15 mouse cellular contexts compared by ENCODE assay signal in genomic region chr1:133767994-133768393, GRCm38 (mm10). TPM values are rescaled to one million over a fixed set of nuclear protein-coding genes. Genes with fewer than 3 reads are reported as not detected.
DNase-seq lines count a peak whose midpoint lies in the region; ATAC-seq and TF ChIP-seq lines count a peak whose summit lies in the region.
"Had no signal": no experiment of that assay in that cellular context is flagged by ENCODE, and none has a peak within 500 bp of the region (broad histone marks: within the 10 kb centered on the region; RNA-seq: fewer than 3 reads in every experiment).

No protein-coding gene starts in this region.

- intact Hi-C loops in heart, adult 2 months (cut with DNase I): no loop called here

- no peaks in the 10 kb centered on the region; the same call in 1 of the 2 replicates for H3K36me3 ChIP-seq in heart, postnatal 0 days (replicated peaks; ENCODE audit: control insufficient read depth, insufficient read depth, low read length)
- H3K36me3 ChIP-seq in heart, adult 2 months (ENCODE audit: control insufficient read depth, insufficient read depth, low read length): no peaks in the 10 kb centered on the region; the same call in 1 of the 2 replicates
- peaks cover 4% of the 10 kb centered on the region for H3K36me3 ChIP-seq in limb, embryonic 13.5 days
- H3K36me3 ChIP-seq in thymus, adult 2 months (ENCODE audit: control insufficient read depth, insufficient read depth, low read length): no peaks in the 10 kb centered on the region
- H3K36me3 ChIP-seq: neural tube, embryonic 12.5 days had no signal

- no peak overlapping the region for H3K4me2 ChIP-seq in heart, postnatal 0 days (ENCODE audit: low read depth, low read length)
- no peak overlapping the region for H3K4me2 ChIP-seq in limb, embryonic 13.5 days (replicated peaks)
- H3K4me2 ChIP-seq: midbrain, embryonic 11.5 days; neural tube, embryonic 12.5 days had no signal

- no peak for TF ChIP-seq CTCF in heart, postnatal 0 days (IDR thresholded peaks at IDR 0.05; ENCODE audit: low read depth)
- TF ChIP-seq CTCF in heart, adult 2 months (IDR thresholded peaks at IDR 0.05): no peak
- TF ChIP-seq CTCF in thymus, adult 2 months (IDR thresholded peaks at IDR 0.05; ENCODE audit: borderline replicate concordance, control insufficient read depth, extremely low read depth, insufficient read depth, low read length, poor library complexity): no peak

- peaks cover 34% of the 10 kb centered on the region for H3K4me1 ChIP-seq in heart, postnatal 0 days (ENCODE audit: control insufficient read depth, insufficient read depth)
- H3K4me1 ChIP-seq in heart, adult 2 months (ENCODE audit: control insufficient read depth, insufficient read depth, low read length): peaks cover 11% of the 10 kb centered on the region
- H3K4me1 ChIP-seq in limb, embryonic 13.5 days: peaks cover 36% of the 10 kb centered on the region
- H3K4me1 ChIP-seq in thymus, adult 2 months (replicated peaks; ENCODE audit: control insufficient read depth, insufficient read depth, low read length): 0 out of 2 replicates have a peak, but pooled peaks cover 4% of the 10 kb centered on the region

- H3K27ac ChIP-seq in heart, postnatal 0 days (ENCODE audit: low read depth): 0 out of 2 replicates have a peak overlapping the region, but pooled peaks have one; percentile 46
- H3K27ac ChIP-seq in heart, adult 2 months: no peak overlapping the region
- H3K27ac ChIP-seq in limb, embryonic 13.5 days: peak overlapping the region; percentile 78; the same call in 1 of the 2 replicates
- H3K27ac ChIP-seq in thymus, adult 2 months (ENCODE audit: control insufficient read depth, insufficient read depth, low read length): no peak overlapping the region
- H3K27ac ChIP-seq: layer of hippocampus, adult 2 months; neural tube, embryonic 12.5 days had no signal

- ATAC-seq in heart, postnatal 0 days (ENCODE audit: insufficient read depth, low read depth): no peak
- no peak for ATAC-seq in limb, embryonic 13.5 days (ENCODE audit: low FRiP score, low read depth)
- ATAC-seq in CD4-positive, CD25-positive, alpha-beta regulatory T cell, adult 4 months: no peak
- ATAC-seq: Patski had no signal

- no peak for TF ChIP-seq EP300 in heart, postnatal 0 days (IDR thresholded peaks at IDR 0.05; ENCODE audit: low read depth)
- TF ChIP-seq EP300 in heart, adult 2 months (IDR thresholded peaks at IDR 0.05; ENCODE audit: insufficient read depth, low read depth, low read length): no peak

- TF ChIP-seq POLR2A in heart, adult 2 months (IDR thresholded peaks at IDR 0.05; ENCODE audit: insufficient read depth, low read depth, low read length): no peak
- TF ChIP-seq POLR2A in thymus, adult 2 months (IDR thresholded peaks at IDR 0.05; ENCODE audit: control insufficient read depth, extremely low read depth, insufficient read depth, low read length, poor library complexity): no peak

- 80% methylated on average over 5 of the region's 5 CpGs for WGBS in heart, postnatal 0 days
- WGBS in heart, adult 2 months: 85% methylated on average over 5 of the region's 5 CpGs
- 80% methylated on average over 5 of the region's 5 CpGs for WGBS in limb, embryonic 13.5 days
- WGBS in thymus, adult 2 months: 95% methylated on average over 5 of the region's 5 CpGs

- H3K4me3 ChIP-seq in heart, postnatal 0 days (ENCODE audit: low read depth, low read length): no peak overlapping the region
- no peak overlapping the region for H3K4me3 ChIP-seq in heart, adult 2 months
- no peak overlapping the region for H3K4me3 ChIP-seq in limb, embryonic 13.5 days
- no peak overlapping the region for H3K4me3 ChIP-seq in thymus, adult 2 months (ENCODE audit: control insufficient read depth, insufficient read depth, low read length)
- H3K4me3 ChIP-seq: erythroblast, embryonic 14.5 days; layer of hippocampus, adult 2 months; neural tube, embryonic 12.5 days had no signal

- H3K9me3 ChIP-seq in heart, postnatal 0 days (replicated peaks; ENCODE audit: control insufficient read depth, low read length): no peaks in the 10 kb centered on the region
- no peaks in the 10 kb centered on the region for H3K9me3 ChIP-seq in limb, embryonic 13.5 days
- H3K9me3 ChIP-seq: neural tube, embryonic 12.5 days had no signal

- DNase-seq in heart, postnatal 0 days (ENCODE audit: low spot score): no peak
- DNase-seq in heart, adult 2 months: no peak
- peak; percentile 55 to 66 for DNase-seq in cerebellum, adult 18-20 months
- peak; percentile 77 to 81 for DNase-seq in cerebellum, postnatal 25 days
- DNase-seq in layer of hippocampus, adult 18-20 months (ENCODE audit: low spot score in 2 of 2): no peak
- no peak for DNase-seq in thymus, adult 2 months
- DNase-seq: adrenal gland, adult 2 months; kidney, adult 18-20 months had no signal

- no peaks in the 10 kb centered on the region for H3K79me2 ChIP-seq in heart, adult 2 months (replicated peaks; ENCODE audit: control insufficient read depth, insufficient read depth, low read length)

- no peaks in the 10 kb centered on the region for H3K27me3 ChIP-seq in heart, postnatal 0 days (ENCODE audit: control insufficient read depth, insufficient read depth, low read length)
- H3K27me3 ChIP-seq in heart, adult 2 months (ENCODE audit: control insufficient read depth, insufficient read depth, low read length): no peaks in the 10 kb centered on the region
- H3K27me3 ChIP-seq in limb, embryonic 13.5 days: no peaks in the 10 kb centered on the region
- H3K27me3 ChIP-seq in thymus, adult 2 months (ENCODE audit: control insufficient read depth, insufficient read depth, low read length): no peaks in the 10 kb centered on the region
- H3K27me3 ChIP-seq: neural tube, embryonic 12.5 days; Patski had no signal

- H3K9ac ChIP-seq in heart, postnatal 0 days (replicated peaks; ENCODE audit: low read depth, low read length): no peak overlapping the region
- H3K9ac ChIP-seq in heart, adult 2 months (ENCODE audit: low read depth, low read length): no peak overlapping the region
- no peak overlapping the region for H3K9ac ChIP-seq in limb, embryonic 13.5 days
- H3K9ac ChIP-seq: neural tube, embryonic 12.5 days had no signal

RNA-seq across cellular contexts. Expression of gene Atp2b4, which starts 32.8 kb away (rescaled TPM):
- 27.8 and 34.5 TPM in 2 replicates for total RNA-seq in heart, postnatal 0 days (2014; rRNA removed; ENCODE audit: low replicate concordance)
- 3.9 and 5.0 TPM in 2 replicates for polyA plus RNA-seq in heart, postnatal 0 days (2015; fragmentation: Nextera tagmentation; extraction: Ambion mirVana)
- total RNA-seq in heart, adult 2 months (2021): 10 to 100 TPM; 21.3 to 22.3 TPM
- 6.6 and 10.2 TPM in 2 replicates for polyA plus RNA-seq in heart, adult 2 months (2012; rRNA removed)
- polyA plus RNA-seq in limb, embryonic 13.5 days (2015; fragmentation: Nextera tagmentation; extraction: Ambion mirVana): 11.7 and 15.3 TPM in 2 replicates
- total RNA-seq in layer of hippocampus, adult 18-20 months (2021): 100 to 1,000 TPM in 1 of 2 experiments, 10 to 100 TPM in 1; 70.4 to 100 TPM
- polyA plus RNA-seq in CD4-positive, CD25-positive, alpha-beta regulatory T cell, adult 4 months (2017; shearing (Covaris generic)): 10 to 100 TPM in 1 of 2 experiments, 1 to 10 TPM in 1; 9.6 to 12.8 TPM
- 4.0 and 4.1 TPM in 2 replicates for polyA plus RNA-seq in thymus, adult 2 months (2012; rRNA removed)

Comparison
In these comparisons a context has a peak if more than half of its experiments do, and no peak if none do; other contexts are left out.
1. H3K27ac ChIP-seq: peak in heart, postnatal 0 days (single experiment) and limb, embryonic 13.5 days (single experiment); none in heart, adult 2 months (single experiment) and thymus, adult 2 months (single experiment).
2. DNase-seq: peak in cerebellum, adult 18-20 months (2 of 2) and cerebellum, postnatal 25 days (2 of 2); none in heart, postnatal 0 days (single experiment), heart, adult 2 months (0 of 2), layer of hippocampus, adult 18-20 months (0 of 2) and thymus, adult 2 months (single experiment).